Mouse (Mus musculus) testis, adult 2 months (tissue): Measurements from ENCODE around the gene Proser3.

ENCODE experiments used
- CTCF ChIP-seq: fragments of 200-500 bp; IDR thresholded peaks from 2 replicates; pipeline ENCODE4 v1.5.1; 2012; ENCODE audit warnings: low read depth, mild to moderate bottlenecking, inconsistent platforms, low read length, moderate library complexity; ENCODE audit not compliant: control insufficient read depth, insufficient read depth, insufficient replicate concordance
- POLR2A ChIP-seq: fragments of 200-500 bp; IDR thresholded peaks from 2 replicates; pipeline ENCODE4 v1.6.1; 2012; ENCODE audit warnings: low read depth, mild to moderate bottlenecking, inconsistent platforms, low read length, moderate library complexity; ENCODE audit not compliant: control insufficient read depth

GRCm38 (mm10) chr7:30508061-30508460 lies 44.0 kb downstream of the Proser3 start:
- TF ChIP-seq POLR2A = no peak
- TF ChIP-seq CTCF = no peak
